In the genomic region with DNA sequence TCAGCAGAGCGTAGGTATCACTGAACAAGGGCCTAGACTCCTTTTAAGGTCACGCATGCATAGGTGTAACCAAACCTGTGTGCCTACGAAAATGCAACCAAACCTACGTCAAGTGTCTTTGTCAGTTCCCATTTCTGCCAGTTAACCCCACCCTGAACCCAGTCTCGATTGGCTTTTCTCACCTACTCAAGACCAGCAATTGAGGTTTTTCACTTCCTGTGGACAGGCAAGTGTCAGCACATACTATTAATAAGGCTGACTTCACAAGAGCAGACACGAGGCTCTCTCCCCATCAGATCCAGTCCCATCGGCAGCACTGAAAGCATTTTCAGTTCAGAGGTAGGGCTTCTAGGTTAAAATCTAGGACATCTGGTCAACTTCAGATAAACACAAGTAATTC, we compare ENCODE assay signal across 1 mouse cellular context.
A peak's percentile ranks its signal among the peaks of the same experiment; 100 is the strongest.
TF ChIP-seq lines count a peak whose summit lies in the region.

No protein-coding gene starts in this region.

TF ChIP-seq in CH12.LX, 34 proteins besides CTCF, POLR2A, EP300 and RAD21 (continued from another document):
- TF ChIP-seq SIN3A (IDR thresholded peaks at IDR 0.05; ENCODE audit: low read length) (no peak), TCF12 (IDR thresholded peaks at IDR 0.05; ENCODE audit: low read depth, low read length) (peak; percentile 21; the same call in 1 of the 2 replicates), ETS1 (conservative IDR thresholded peaks at IDR 0.05; ENCODE audit: low read depth, low read length) (peak; percentile 51; the same call in 1 of the 2 replicates), USF1 (IDR thresholded peaks at IDR 0.05; ENCODE audit: low read depth, low read length) (no peak), PAX5 (IDR thresholded peaks at IDR 0.05; ENCODE audit: low read length) (no peak), MAFK (IDR thresholded peaks at IDR 0.05; ENCODE audit: insufficient replicate concordance, low read length) (peak; percentile 91), BHLHE40 (IDR thresholded peaks at IDR 0.05; ENCODE audit: low read depth, low read length) (peak; percentile 75), MEF2A (IDR thresholded peaks at IDR 0.05; ENCODE audit: borderline replicate concordance, low read depth, low read length) (peak; percentile 79; the same call in 1 of the 2 replicates), MYC (IDR thresholded peaks at IDR 0.05; ENCODE audit: low read depth, low read length) (peak; percentile 66; the same call in 1 of the 2 replicates)
